Mouse (Mus musculus) MEL (cell line): ENCODE data around the gene Erap1. TPM values are rescaled to one million over a fixed set of nuclear protein-coding genes. Genes with fewer than 3 reads are reported as not detected.
"Not testable (repeated sequence)": the region's sequence is repeated elsewhere in the genome, so short reads cannot be mapped to it uniquely, and the experiment has no call there.

ENCODE experiments used
- DNase-seq: peaks from one replicate; pipeline ENCODE4 v3.0.0; 2011; ENCODE audit warnings: low read depth, low spot score
- H3K27ac ChIP-seq: 2 replicates; pipeline ENCODE4 v1.5.1; 2012; ENCODE audit warnings: low read depth, mild to moderate bottlenecking, control low read depth, low read length, moderate library complexity; ENCODE audit not compliant: control insufficient read depth
- H3K27me3 ChIP-seq, 2 experiments: fragments of 150-350 bp in 1 of 2; sonication (generic) in 1 of 2; 2 replicates each; pipeline ENCODE4 v1.6.1; 2012; ENCODE audit warnings: low read length in 2 of 2, mild to moderate bottlenecking in 2 of 2, improper control_type of control experiment in 1 of 2, moderate library complexity in 1 of 2; ENCODE audit not compliant: insufficient read depth in 2 of 2, control insufficient read depth in 1 of 2
- H3K36me3 ChIP-seq, 2 experiments: 2 replicates each; pipeline ENCODE4 v1.6.1; 2012 to 2014; ENCODE audit warnings: low read length in 2 of 2, improper control_type of control experiment in 1 of 2, inconsistent platforms in 1 of 2, mild to moderate bottlenecking in 1 of 2; ENCODE audit not compliant: insufficient read depth in 2 of 2, control insufficient read depth in 1 of 2
- H3K4me1 ChIP-seq, 2 experiments: fragments of 150-350 bp in 1 of 2; sonication (generic) in 1 of 2; 2 replicates each; pipeline ENCODE4 v1.6.1; 2012; ENCODE audit warnings: low read length in 2 of 2, improper control_type of control experiment in 1 of 2, mild to moderate bottlenecking in 1 of 2; ENCODE audit not compliant: insufficient read depth in 2 of 2, control insufficient read depth in 1 of 2
- H3K4me3 ChIP-seq, 2 experiments: fragments of 150-350 bp in 1 of 2; sonication (generic) in 1 of 2; 2 replicates each; pipeline ENCODE4 v1.5.1; 2012; ENCODE audit warnings: low read depth in 2 of 2, low read length in 2 of 2, mild to moderate bottlenecking in 2 of 2, moderate library complexity in 2 of 2, control low read depth in 1 of 2, improper control_type of control experiment in 1 of 2; ENCODE audit not compliant: control insufficient read depth in 1 of 2, insufficient read depth in 1 of 2
- H3K79me2 ChIP-seq: 2 replicates; pipeline ENCODE4 v1.6.1; 2012; ENCODE audit warnings: mild to moderate bottlenecking, low read length, moderate library complexity; ENCODE audit not compliant: control insufficient read depth, poor library complexity, insufficient read depth
- H3K9ac ChIP-seq: 2 replicates; pipeline ENCODE4 v1.6.1; 2012; ENCODE audit warnings: low read depth, mild to moderate bottlenecking, control low read depth, low read length, moderate library complexity; ENCODE audit not compliant: control insufficient read depth, poor library complexity, severe bottlenecking
- H3K9me3 ChIP-seq: fragments of 150-350 bp; sonication (generic); replicated peaks from 2 replicates; pipeline ENCODE4 v1.6.1; 2012; ENCODE audit warnings: mild to moderate bottlenecking, low read length, improper control_type of control experiment, moderate library complexity; ENCODE audit not compliant: insufficient read depth
- ELF1 ChIP-seq: IDR thresholded peaks from 2 replicates; pipeline ENCODE4 v1.6.1; 2014; ENCODE audit warnings: low read depth, mild to moderate bottlenecking, inconsistent platforms, low read length, improper control_type of control experiment, moderate library complexity
- EP300 ChIP-seq, 2 experiments: IDR thresholded peaks; 2 replicates each; pipeline ENCODE4 v1.6.1; 2011; ENCODE audit warnings: improper control_type of control experiment in 2 of 2, low read length in 2 of 2, low read depth in 1 of 2, mild to moderate bottlenecking in 1 of 2
- HCFC1 ChIP-seq: IDR thresholded peaks from 2 replicates; pipeline ENCODE4 v1.6.1; 2012; ENCODE audit warnings: low read depth, mild to moderate bottlenecking, inconsistent platforms, low read length, improper control_type of control experiment, moderate library complexity
- MAX ChIP-seq: IDR thresholded peaks from 2 replicates; pipeline ENCODE4 v1.6.1; 2011; ENCODE audit warnings: low read length, improper control_type of control experiment
- MXI1 ChIP-seq: IDR thresholded peaks from 2 replicates; pipeline ENCODE4 v1.6.1; 2011; ENCODE audit warnings: mild to moderate bottlenecking, low read depth, low read length, improper control_type of control experiment
- MYC ChIP-seq: IDR thresholded peaks from 2 replicates; pipeline ENCODE4 v1.6.1; 2011; ENCODE audit warnings: low read depth, mild to moderate bottlenecking, low read length, improper control_type of control experiment, moderate library complexity
- NELFE ChIP-seq: IDR thresholded peaks from 2 replicates; pipeline ENCODE4 v1.6.1; 2011; ENCODE audit warnings: low read depth, low read length, improper control_type of control experiment
- POLR2A ChIP-seq, 2 experiments: IDR thresholded peaks; 2 replicates each; pipeline ENCODE4 v1.6.1; 2011 to 2012; ENCODE audit warnings: low read length in 2 of 2, mild to moderate bottlenecking in 2 of 2, control low read depth in 1 of 2, improper control_type of control experiment in 1 of 2, low read depth in 1 of 2, moderate library complexity in 1 of 2; ENCODE audit not compliant: control insufficient read depth in 1 of 2, insufficient read depth in 1 of 2, poor library complexity in 1 of 2
- SIN3A ChIP-seq: IDR thresholded peaks from 2 replicates; pipeline ENCODE4 v1.6.1; 2012; ENCODE audit warnings: low read length, improper control_type of control experiment, inconsistent platforms
- TBP ChIP-seq: IDR thresholded peaks from 2 replicates; pipeline ENCODE4 v1.8.0; 2011; ENCODE audit warnings: low read depth, low read length, improper control_type of control experiment
- ZMIZ1 ChIP-seq: IDR thresholded peaks from 2 replicates; pipeline ENCODE4 v1.6.1; 2012; ENCODE audit warnings: low read depth, mild to moderate bottlenecking, inconsistent platforms, low read length, improper control_type of control experiment, moderate library complexity
- polyA plus RNA-seq, 2 experiments: library from polyadenylated mRNA; stranded (reverse) in 1 of 2; unstranded in 1 of 2; fragments of >175 nt in 1 of 2; fragments of >200 nt in 1 of 2; gene quantifications; 2 replicates each; pipeline versions ENCODE4 v1.2.1 to v1.2.4; 2012; ENCODE audit warnings: low replicate concordance in 2 of 2, low read depth in 1 of 2; ENCODE audit not compliant: insufficient read length in 2 of 2, insufficient read depth in 1 of 2, missing spikeins in 1 of 2
- total RNA-seq: library from RNA; depleted of rRNA; stranded (reverse); fragments of 300-350 nt; gene quantifications from 2 replicates; pipeline ENCODE4 v1.2.3, GENCODE M21; 2012

Gene Erap1
- total and polyA plus RNA-seq, 3 experiments: 9.7 to 48.3 (median 11.4) TPM

GRCm38 (mm10) chr13:74591401-74591821 lies 48.0 kb upstream of the Erap1 start:
- H3K4me1 ChIP-seq, H3K9ac ChIP-seq, H3K79me2 ChIP-seq, H3K9me3 ChIP-seq, DNase-seq, H3K27ac ChIP-seq, H3K36me3 ChIP-seq, H3K4me3 ChIP-seq, H3K27me3 ChIP-seq: not testable (repeated sequence)

- H3K4me3 ChIP-seq, H3K9me3 ChIP-seq, H3K27ac ChIP-seq, DNase-seq, H3K79me2 ChIP-seq, H3K36me3 ChIP-seq, H3K4me1 ChIP-seq, H3K27me3 ChIP-seq, H3K9ac ChIP-seq: not testable (repeated sequence)
Observed at GRCm38 (mm10) chr13:74591828-74592227, 47.5 kb upstream of the Erap1 start.

GRCm38 (mm10) chr13:74597022-74597421 lies 42.3 kb upstream of the Erap1 start:
- H3K9ac ChIP-seq, H3K27ac ChIP-seq, H3K79me2 ChIP-seq, H3K36me3 ChIP-seq, H3K27me3 ChIP-seq, H3K4me1 ChIP-seq, H3K4me3 ChIP-seq, H3K9me3 ChIP-seq: not testable (repeated sequence)
- DNase-seq: peak; percentile 75
- peak in 1 of 2 experiments; percentile 61; a peak in 2 of 4 replicates for TF ChIP-seq EP300 (IDR thresholded peaks at IDR 0.05; ENCODE audit: low read depth in 1 of 2, low read length in 2 of 2)

GRCm38 (mm10) chr13:74601776-74602175 lies 37.6 kb upstream of the Erap1 start:
- not testable (repeated sequence) for H3K4me3 ChIP-seq, H3K27me3 ChIP-seq, H3K27ac ChIP-seq, H3K9me3 ChIP-seq, H3K36me3 ChIP-seq, H3K79me2 ChIP-seq, DNase-seq, H3K9ac ChIP-seq, H3K4me1 ChIP-seq

GRCm38 (mm10) chr13:74617163-74618019 lies 22.0 kb upstream of the Erap1 start:
- not testable (repeated sequence) for H3K4me1 ChIP-seq, H3K36me3 ChIP-seq
- peak; percentile 94 for DNase-seq

More at GRCm38 (mm10) chr13:74617163-74618019, 22.0 kb upstream of the Erap1 start:
- not testable (repeated sequence) for H3K27me3 ChIP-seq, H3K9me3 ChIP-seq, H3K79me2 ChIP-seq
- peak; percentile 82 for TF ChIP-seq HCFC1
- peak; percentile 34 to 82; a peak in 3 of 4 replicates for TF ChIP-seq POLR2A (IDR thresholded peaks at IDR 0.05; ENCODE audit: control insufficient read depth in 1 of 2, insufficient read depth in 1 of 2, low read depth in 1 of 2, low read length in 2 of 2, poor library complexity in 1 of 2)
- peak; percentile 60 for TF ChIP-seq ELF1
- peak; percentile 84 for TF ChIP-seq MAX
- peak; percentile 70; the same call in 1 of the 2 replicates for TF ChIP-seq TBP
- TF ChIP-seq SIN3A: peak; percentile 45; the same call in 1 of the 2 replicates
- peak; percentile 64 for TF ChIP-seq MXI1
- TF ChIP-seq ZMIZ1: peak; percentile 17; the same call in 1 of the 2 replicates
- TF ChIP-seq MYC: peak; percentile 78; the same call in 1 of the 2 replicates
- peak; percentile 69 for TF ChIP-seq NELFE
- Histone ChIP-seq H3K27ac (peak overlapping the region; percentile 87), H3K9ac (peak overlapping the region; percentile 64), H3K4me3 (peak overlapping the region; percentile 59 to 66)
